Mouse (Mus musculus): ENCODE data around the gene Ippk. TPM values are rescaled to one million over a fixed set of nuclear protein-coding genes. Genes with fewer than 3 reads are reported as not detected.

Ippk gene
- polyA plus RNA-seq, 1 experiment from 2014 or later = 15.1 TPM

DNA sequence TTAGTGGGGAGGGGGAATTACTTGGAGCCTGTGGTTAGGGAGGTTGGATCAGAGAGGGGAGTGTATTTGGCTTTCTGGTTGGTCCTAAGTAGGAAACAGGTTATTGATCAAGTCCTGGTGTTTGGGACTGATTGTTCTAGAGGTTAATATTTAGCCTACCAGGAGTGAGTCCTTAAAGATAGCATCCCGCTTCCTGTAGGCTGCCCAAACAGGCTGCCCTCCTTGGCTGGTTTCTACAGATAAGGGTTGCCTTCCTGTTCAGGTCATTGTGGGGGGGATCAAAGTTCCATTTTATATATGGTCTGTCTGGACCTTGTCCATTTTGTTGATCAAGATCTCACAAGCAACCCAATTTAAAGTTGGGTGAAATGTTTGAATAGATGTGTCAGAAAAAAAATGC lies 27.5 kb upstream of the Ippk start:
- Histone ChIP-seq H3K9ac (no peak overlapping the region), H3K27ac (no peak overlapping the region), H3K27me3 (no peaks in the 10 kb centered on the region), H3K4me1 (no peaks in the 10 kb centered on the region), H3K4me3 (no peak overlapping the region), H3K36me3 (no peaks in the 10 kb centered on the region), H3K9me3 (no peaks in the 10 kb centered on the region; the same call in 1 of the 2 replicates), H3K4me2 (no peak overlapping the region)
- WGBS = 42% methylated on average over 1 of the region's 1 CpGs
- no peak for ATAC-seq (ENCODE audit: borderline replicate concordance, extremely low read depth, low FRiP score, low TSS enrichment)

- Histone ChIP-seq H3K9me3 (no peaks in the 10 kb centered on the region; the same call in 1 of the 2 replicates), H3K9ac (no peak overlapping the region), H3K4me2 (no peak overlapping the region), H3K4me3 (no peak overlapping the region), H3K27me3 (no peaks in the 10 kb centered on the region), H3K36me3 (no peaks in the 10 kb centered on the region), H3K4me1 (no peaks in the 10 kb centered on the region), H3K27ac (no peak overlapping the region)
- 80% methylated on average over 3 of the region's 3 CpGs for WGBS
- ATAC-seq (ENCODE audit: borderline replicate concordance, extremely low read depth, low FRiP score, low TSS enrichment) = no peak
Measured at GRCm38 (mm10) chr13:49394886-49395447, 26.1 kb upstream of the Ippk start.

DNA sequence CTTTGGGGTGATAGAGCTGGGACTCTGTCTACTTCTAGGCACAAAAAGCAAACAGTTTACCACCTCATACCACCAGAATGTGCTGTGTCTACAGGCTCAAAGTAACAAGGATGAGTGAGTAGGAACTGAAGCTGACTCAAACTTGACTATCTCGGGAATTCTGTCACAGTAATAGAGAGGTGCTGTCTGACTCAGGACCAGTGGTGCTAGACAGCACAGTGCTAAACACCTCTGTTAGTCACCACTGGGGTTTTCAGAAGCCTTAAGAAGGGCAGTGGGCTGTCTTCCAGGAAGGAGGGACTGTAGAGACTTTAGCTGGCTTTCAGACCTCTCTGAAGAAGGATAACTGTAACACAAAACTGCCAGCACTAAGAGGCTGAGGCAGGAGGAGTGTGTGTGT lies 24.3 kb upstream of the Ippk start:
- WGBS = 55% methylated on average over 1 of the region's 1 CpGs
- no peak overlapping the region for H3K27ac ChIP-seq
- H3K36me3 ChIP-seq = no peaks in the 10 kb centered on the region
- H3K9me3 ChIP-seq = no peaks in the 10 kb centered on the region
- no peak for ATAC-seq (ENCODE audit: borderline replicate concordance, extremely low read depth, low FRiP score, low TSS enrichment)
- no peak overlapping the region for H3K9ac ChIP-seq
- no peaks in the 10 kb centered on the region for H3K27me3 ChIP-seq
- H3K4me3 ChIP-seq = no peak overlapping the region
- no peak overlapping the region for H3K4me2 ChIP-seq
- H3K4me1 ChIP-seq = no peaks in the 10 kb centered on the region

- no peak for ATAC-seq (ENCODE audit: borderline replicate concordance, extremely low read depth, low FRiP score, low TSS enrichment)
- no peak overlapping the region for H3K27ac ChIP-seq
- H3K4me3 ChIP-seq = no peak overlapping the region
Measured at GRCm38 (mm10) chr13:49398191-49398590, 22.9 kb upstream of the Ippk start.

DNA sequence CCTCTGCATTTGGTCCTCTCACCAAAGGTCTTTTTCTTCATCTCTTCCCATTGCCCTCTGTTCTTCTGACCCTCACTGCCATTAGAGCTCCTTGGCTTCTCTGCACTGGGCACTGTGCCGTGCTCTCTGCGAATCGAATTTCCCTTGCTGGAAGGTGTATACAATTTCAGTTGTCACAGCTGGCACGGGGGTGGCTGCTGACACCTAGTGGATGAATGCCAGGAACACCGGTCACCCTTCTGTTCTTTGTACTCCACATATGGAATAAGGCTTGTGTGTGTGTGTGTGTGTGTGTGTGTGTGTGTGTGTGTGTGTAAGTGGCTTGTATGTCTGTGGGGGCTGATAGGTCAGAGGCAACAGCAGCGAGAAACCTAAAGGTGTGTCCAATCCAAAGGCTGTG lies 20.9 kb upstream of the Ippk start:
- WGBS = 50% methylated on average over 6 of the region's 6 CpGs
- Histone ChIP-seq H3K4me2 (no peak overlapping the region), H3K4me1 (no peaks in the 10 kb centered on the region), H3K9ac (no peak overlapping the region), H3K27ac (no peak overlapping the region), H3K27me3 (no peaks in the 10 kb centered on the region), H3K36me3 (no peaks in the 10 kb centered on the region), H3K4me3 (no peak overlapping the region), H3K9me3 (no peaks in the 10 kb centered on the region)
- no peak for ATAC-seq (ENCODE audit: borderline replicate concordance, extremely low read depth, low FRiP score, low TSS enrichment)

More at GRCm38 (mm10) chr13:49398191-49398590, 22.9 kb upstream of the Ippk start:
- H3K9ac ChIP-seq = no peak overlapping the region
- no peak overlapping the region for H3K4me2 ChIP-seq
- H3K4me1 ChIP-seq = no peaks in the 10 kb centered on the region
- WGBS = 69% methylated on average over 8 of the region's 8 CpGs
- no peaks in the 10 kb centered on the region for H3K36me3 ChIP-seq
- no peaks in the 10 kb centered on the region for H3K27me3 ChIP-seq
- H3K9me3 ChIP-seq = no peaks in the 10 kb centered on the region

DNA sequence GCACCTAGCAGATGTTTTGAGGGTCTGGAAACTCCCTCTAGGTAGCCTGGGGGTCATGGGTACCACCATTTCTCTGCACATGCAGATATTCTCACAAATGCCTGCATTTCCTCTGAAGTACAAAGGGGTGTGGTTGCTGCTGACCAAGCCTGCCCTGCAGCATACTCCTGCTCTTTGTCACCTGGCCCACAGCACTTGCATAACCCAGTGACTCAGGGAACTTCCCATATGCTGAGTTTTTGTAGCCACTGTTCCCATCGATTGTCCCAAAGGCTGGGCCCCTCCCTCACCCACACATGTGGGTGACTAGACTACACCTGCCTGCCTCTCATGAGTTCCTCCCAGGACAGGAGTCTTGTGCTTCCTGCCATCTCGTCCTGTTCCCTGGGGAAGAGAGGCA lies 18.4 kb upstream of the Ippk start:
- Histone ChIP-seq H3K4me3 (no peak overlapping the region), H3K9me3 (no peaks in the 10 kb centered on the region), H3K27me3 (no peaks in the 10 kb centered on the region), H3K27ac (no peak overlapping the region), H3K36me3 (no peaks in the 10 kb centered on the region), H3K4me1 (no peaks in the 10 kb centered on the region), H3K4me2 (no peak overlapping the region), H3K9ac (no peak overlapping the region)
- 64% methylated on average over 2 of the region's 2 CpGs for whole genome bisulfite sequencing
- ATAC-seq (ENCODE audit: borderline replicate concordance, extremely low read depth, low FRiP score, low TSS enrichment) = no peak

DNA sequence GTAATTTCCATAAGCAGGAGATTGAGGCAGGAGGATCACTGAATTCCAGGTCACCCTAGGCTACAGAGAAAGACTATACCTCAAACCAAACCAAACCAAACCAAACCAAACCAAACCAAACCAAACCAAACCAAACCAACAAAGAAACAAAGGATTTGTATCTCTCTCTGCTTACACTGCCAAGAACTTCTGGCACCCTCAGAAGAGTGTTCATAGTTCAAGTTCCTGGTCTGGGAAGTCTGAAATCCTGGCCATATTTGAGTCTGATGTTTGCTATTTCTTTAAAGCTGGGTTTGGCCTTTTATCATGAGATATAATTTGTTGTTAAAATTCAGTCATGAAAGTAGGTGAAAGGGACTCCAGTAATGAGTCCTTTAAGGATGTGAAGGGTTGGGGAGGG lies 13.3 kb upstream of the Ippk start:
- Histone ChIP-seq H3K4me2 (no peak overlapping the region), H3K4me1 (no peaks in the 10 kb centered on the region), H3K36me3 (no peaks in the 10 kb centered on the region), H3K9ac (no peak overlapping the region), H3K9me3 (no peaks in the 10 kb centered on the region), H3K27me3 (no peaks in the 10 kb centered on the region), H3K27ac (no peak overlapping the region), H3K4me3 (no peak overlapping the region)
- no peak for ATAC-seq (ENCODE audit: borderline replicate concordance, extremely low read depth, low FRiP score, low TSS enrichment)

GRCm38 (mm10) chr13:49421606-49421917 lies 513 bp downstream of the Ippk start:
- peak overlapping the region; percentile 75 for H3K27ac ChIP-seq
- ATAC-seq (ENCODE audit: borderline replicate concordance, extremely low read depth, low FRiP score, low TSS enrichment) = no peak
- 0% methylated on average over 15 of the region's 15 CpGs for whole genome bisulfite sequencing

GRCm38 (mm10) chr13:49421959-49422358 lies 910 bp downstream of the Ippk start:
- Histone ChIP-seq H3K27me3 (no peaks in the 10 kb centered on the region), H3K4me2 (peak overlapping the region; percentile 95), H3K27ac (no peak overlapping the region), H3K36me3 (no peaks in the 10 kb centered on the region), H3K4me1 (peaks cover 24% of the 10 kb centered on the region), H3K9ac (peak overlapping the region; percentile 74), H3K9me3 (no peaks in the 10 kb centered on the region), H3K4me3 (peak overlapping the region; percentile 72)
- 18% methylated on average over 4 of the region's 4 CpGs for WGBS
- no peak for ATAC-seq (ENCODE audit: borderline replicate concordance, extremely low read depth, low FRiP score, low TSS enrichment)

More at GRCm38 (mm10) chr13:49421606-49421917, 513 bp downstream of the Ippk start:
- no peaks in the 10 kb centered on the region for H3K27me3 ChIP-seq
- peak overlapping the region; percentile 72 for H3K4me3 ChIP-seq
- peaks cover 24% of the 10 kb centered on the region for H3K4me1 ChIP-seq
- H3K9me3 ChIP-seq = no peaks in the 10 kb centered on the region
- peak overlapping the region; percentile 74 for H3K9ac ChIP-seq
- H3K36me3 ChIP-seq = no peaks in the 10 kb centered on the region
- H3K4me2 ChIP-seq = peak overlapping the region; percentile 95

DNA sequence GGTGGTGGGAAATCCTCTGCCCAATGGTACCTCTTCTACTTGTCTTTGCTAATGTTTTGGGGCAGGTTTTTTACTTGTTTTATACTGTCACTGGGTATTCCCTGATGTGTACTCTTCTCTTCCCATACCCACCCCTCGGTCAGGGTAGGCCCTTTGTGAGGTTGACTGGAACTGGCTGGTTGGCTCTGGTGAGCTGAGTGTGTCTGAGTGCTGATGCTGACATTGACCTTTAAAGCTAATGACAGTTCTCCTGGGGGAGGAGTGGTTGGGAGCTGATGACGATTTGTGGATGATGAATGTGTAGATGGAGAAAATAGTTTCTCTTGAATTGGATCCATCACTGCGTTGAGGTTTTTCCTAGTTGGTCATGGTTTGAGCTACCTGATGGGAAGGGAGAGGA lies 5.7 kb downstream of the Ippk start:
- WGBS = 83% methylated on average over 3 of the region's 3 CpGs
- H3K9ac ChIP-seq = no peak overlapping the region
- H3K9me3 ChIP-seq = no peaks in the 10 kb centered on the region
- H3K4me3 ChIP-seq = no peak overlapping the region
- no peak overlapping the region for H3K4me2 ChIP-seq
- H3K27me3 ChIP-seq = no peaks in the 10 kb centered on the region
- no peaks in the 10 kb centered on the region for H3K36me3 ChIP-seq
- ATAC-seq (ENCODE audit: borderline replicate concordance, extremely low read depth, low FRiP score, low TSS enrichment) = no peak
- no peak overlapping the region for H3K27ac ChIP-seq
- H3K4me1 ChIP-seq = peaks cover 20% of the 10 kb centered on the region

- Histone ChIP-seq H3K9me3 (no peaks in the 10 kb centered on the region), H3K4me1 (peaks cover 7% of the 10 kb centered on the region; the same call in 1 of the 2 replicates), H3K4me3 (no peak overlapping the region), H3K9ac (no peak overlapping the region), H3K27me3 (no peaks in the 10 kb centered on the region), H3K4me2 (no peak overlapping the region), H3K36me3 (peaks cover 8% of the 10 kb centered on the region; the same call in 1 of the 2 replicates), H3K27ac (no peak overlapping the region)
- ATAC-seq (ENCODE audit: borderline replicate concordance, extremely low read depth, low FRiP score, low TSS enrichment) = no peak
- WGBS = 76% methylated on average over 1 of the region's 1 CpGs
Measured at GRCm38 (mm10) chr13:49428042-49428675, 7.1 kb downstream of the Ippk start.

DNA sequence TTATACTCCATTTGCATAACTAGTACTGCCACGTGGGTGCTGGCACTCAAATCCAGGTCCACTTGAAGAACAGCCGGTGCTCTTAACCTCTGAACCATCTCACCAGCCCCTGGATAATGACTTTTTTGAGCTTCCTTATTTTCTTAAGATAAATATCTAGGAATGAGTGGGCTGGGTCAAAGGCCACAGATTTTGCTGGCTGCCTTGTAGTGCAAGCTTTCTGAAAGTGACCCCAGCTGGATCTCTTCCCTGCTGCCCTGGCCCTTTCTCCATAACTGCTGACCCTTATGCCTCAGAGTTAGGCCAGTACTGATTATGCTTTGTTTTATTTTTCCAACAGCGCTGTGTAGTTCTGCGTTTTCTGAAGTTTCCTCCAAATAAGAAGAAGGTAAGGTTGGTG lies 9.5 kb downstream of the Ippk start:
- Histone ChIP-seq H3K27me3 (no peaks in the 10 kb centered on the region), H3K4me2 (no peak overlapping the region), H3K36me3 (peaks cover 19% of the 10 kb centered on the region), H3K27ac (no peak overlapping the region), H3K4me1 (0 out of 2 replicates have a peak, but pooled peaks cover 7% of the 10 kb centered on the region), H3K9me3 (no peaks in the 10 kb centered on the region), H3K9ac (no peak overlapping the region), H3K4me3 (no peak overlapping the region)
- 44% methylated on average over 4 of the region's 4 CpGs for WGBS
- ATAC-seq (ENCODE audit: borderline replicate concordance, extremely low read depth, low FRiP score, low TSS enrichment) = no peak
